Mouse (Mus musculus): ENCODE data around the gene Rgs13. TPM values are rescaled to one million over a fixed set of nuclear protein-coding genes. Genes with fewer than 3 reads are reported as not detected.

The Rgs13 gene
- not detected in 2 replicates for polyA plus RNA-seq (2011; ENCODE audit: insufficient read depth, insufficient read length, low read depth, missing spikeins)

DNA sequence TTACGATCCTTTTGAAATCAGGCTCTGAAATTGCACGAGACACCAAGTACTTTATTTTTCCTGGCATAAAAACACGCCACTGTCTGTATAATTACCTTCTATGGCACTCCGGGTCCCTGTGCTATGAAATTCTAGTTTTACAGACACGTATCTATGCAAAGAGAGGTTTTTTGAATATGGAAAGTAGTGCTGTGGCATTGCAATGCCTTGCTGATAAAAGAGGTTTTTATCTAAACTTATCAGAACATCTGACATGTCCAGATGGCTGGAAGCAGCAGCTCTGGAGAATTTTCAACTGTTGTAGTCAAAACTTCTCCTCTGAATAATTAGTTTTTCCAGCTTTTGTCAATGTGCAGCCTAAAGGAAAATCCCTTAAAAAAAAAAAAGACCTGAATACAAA lies at the start of gene Rgs13:
TSS of gene Rgs13 (minus strand) at position 207 of the 400 bp plus-strand sequence.
- Histone ChIP-seq H3K9ac (ENCODE audit: low read depth, poor library complexity, severe bottlenecking) (no peak within 1 kb of the TSS), H3K27ac (ENCODE audit: insufficient read depth, low read length) (no peak within 1 kb of the TSS), H3K27me3 (ENCODE audit: control insufficient read depth, insufficient read depth, low read length, poor library complexity, severe bottlenecking) (no peaks in the 10 kb centered on the region), H3K4me1 (ENCODE audit: control insufficient read depth, insufficient read depth, low read length) (no peaks in the 10 kb centered on the region), H3K9me3 (replicated peaks; ENCODE audit: control insufficient read depth, insufficient read depth, low read length, poor library complexity, severe bottlenecking) (no peaks in the 10 kb centered on the region), H3K4me3 (ENCODE audit: low read depth, low read length) (no peak within 1 kb of the TSS), H3K36me3 (ENCODE audit: control insufficient read depth, insufficient read depth, low read length, poor library complexity, severe bottlenecking) (no peaks in the 10 kb centered on the region)
- no peak for TF ChIP-seq POLR2A (IDR thresholded peaks at IDR 0.05; ENCODE audit: insufficient read depth, low read length)
- no peak for TF ChIP-seq EP300 (IDR thresholded peaks at IDR 0.05; ENCODE audit: insufficient read depth, low read depth, low read length)

DNA sequence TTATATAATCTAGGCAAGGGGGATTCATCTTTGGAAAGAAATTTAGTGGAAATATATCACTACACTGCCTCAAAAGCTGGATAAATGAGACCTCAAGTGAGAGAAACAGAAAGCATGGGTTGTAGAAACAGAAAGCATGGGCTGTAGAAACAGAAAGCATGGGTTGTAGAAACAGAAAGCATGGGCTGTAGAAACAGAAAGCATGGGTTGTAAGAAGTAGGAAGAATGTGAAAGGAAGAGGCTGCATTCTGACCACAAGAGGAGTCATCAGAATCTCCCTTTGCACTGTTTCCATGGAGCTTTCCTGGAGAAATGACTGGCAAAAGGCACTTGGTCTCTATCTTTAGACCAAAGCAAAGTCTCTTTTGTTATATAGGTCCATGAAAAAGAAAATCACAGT lies 38.1 kb upstream of the Rgs13 start:
- no peaks in the 10 kb centered on the region for H3K9me3 ChIP-seq (replicated peaks; ENCODE audit: control insufficient read depth, insufficient read depth, low read length, poor library complexity, severe bottlenecking)
- no peaks in the 10 kb centered on the region for H3K4me1 ChIP-seq (ENCODE audit: control insufficient read depth, insufficient read depth, low read length)
- no peaks in the 10 kb centered on the region for H3K27me3 ChIP-seq (ENCODE audit: control insufficient read depth, insufficient read depth, low read length, poor library complexity, severe bottlenecking)
- H3K27ac ChIP-seq (ENCODE audit: insufficient read depth, low read length), result no peak overlapping the region
- TF ChIP-seq CTCF (IDR thresholded peaks at IDR 0.05; ENCODE audit: low read depth, low read length) (no peak), POLR2A (IDR thresholded peaks at IDR 0.05; ENCODE audit: insufficient read depth, low read length) (no peak), EP300 (IDR thresholded peaks at IDR 0.05; ENCODE audit: insufficient read depth, low read depth, low read length) (no peak)
- no peak overlapping the region for H3K9ac ChIP-seq (ENCODE audit: low read depth, poor library complexity, severe bottlenecking)
- no peaks in the 10 kb centered on the region for H3K36me3 ChIP-seq (ENCODE audit: control insufficient read depth, insufficient read depth, low read length, poor library complexity, severe bottlenecking)
- no peak overlapping the region for H3K4me3 ChIP-seq (ENCODE audit: low read depth, low read length)

DNA sequence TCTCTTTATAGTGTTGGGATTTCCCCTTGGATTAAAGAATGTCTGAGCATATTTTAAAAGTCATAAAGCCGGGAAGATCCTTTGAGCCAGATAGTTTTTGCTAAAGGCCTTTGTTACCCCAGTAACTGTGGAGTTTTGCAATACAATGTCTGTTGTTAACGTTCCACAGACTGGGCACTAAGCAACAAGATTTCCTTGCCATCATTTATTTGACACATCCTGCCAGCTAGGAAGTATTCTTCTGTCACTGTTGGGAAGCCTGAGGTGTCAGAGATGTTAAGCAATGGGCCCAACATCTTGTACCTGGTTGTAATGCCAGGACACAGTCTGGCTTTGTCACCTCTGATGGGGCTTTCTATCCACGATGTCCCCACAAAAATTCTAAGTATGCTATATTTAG lies 33.7 kb upstream of the Rgs13 start:
- no peak overlapping the region for H3K27ac ChIP-seq (ENCODE audit: insufficient read depth, low read length)
- no peak overlapping the region for H3K9ac ChIP-seq (ENCODE audit: low read depth, poor library complexity, severe bottlenecking)
- no peak overlapping the region for H3K4me3 ChIP-seq (ENCODE audit: low read depth, low read length)
- no peak for TF ChIP-seq POLR2A (IDR thresholded peaks at IDR 0.05; ENCODE audit: insufficient read depth, low read length)
- no peak for TF ChIP-seq CTCF (IDR thresholded peaks at IDR 0.05; ENCODE audit: low read depth, low read length)
- no peak for TF ChIP-seq EP300 (IDR thresholded peaks at IDR 0.05; ENCODE audit: insufficient read depth, low read depth, low read length)
- H3K36me3 ChIP-seq (ENCODE audit: control insufficient read depth, insufficient read depth, low read length, poor library complexity, severe bottlenecking), result no peaks in the 10 kb centered on the region
- H3K4me1 ChIP-seq (ENCODE audit: control insufficient read depth, insufficient read depth, low read length), result no peaks in the 10 kb centered on the region
- H3K9me3 ChIP-seq (replicated peaks; ENCODE audit: control insufficient read depth, insufficient read depth, low read length, poor library complexity, severe bottlenecking), result no peaks in the 10 kb centered on the region
- H3K27me3 ChIP-seq (ENCODE audit: control insufficient read depth, insufficient read depth, low read length, poor library complexity, severe bottlenecking), result no peaks in the 10 kb centered on the region

DNA sequence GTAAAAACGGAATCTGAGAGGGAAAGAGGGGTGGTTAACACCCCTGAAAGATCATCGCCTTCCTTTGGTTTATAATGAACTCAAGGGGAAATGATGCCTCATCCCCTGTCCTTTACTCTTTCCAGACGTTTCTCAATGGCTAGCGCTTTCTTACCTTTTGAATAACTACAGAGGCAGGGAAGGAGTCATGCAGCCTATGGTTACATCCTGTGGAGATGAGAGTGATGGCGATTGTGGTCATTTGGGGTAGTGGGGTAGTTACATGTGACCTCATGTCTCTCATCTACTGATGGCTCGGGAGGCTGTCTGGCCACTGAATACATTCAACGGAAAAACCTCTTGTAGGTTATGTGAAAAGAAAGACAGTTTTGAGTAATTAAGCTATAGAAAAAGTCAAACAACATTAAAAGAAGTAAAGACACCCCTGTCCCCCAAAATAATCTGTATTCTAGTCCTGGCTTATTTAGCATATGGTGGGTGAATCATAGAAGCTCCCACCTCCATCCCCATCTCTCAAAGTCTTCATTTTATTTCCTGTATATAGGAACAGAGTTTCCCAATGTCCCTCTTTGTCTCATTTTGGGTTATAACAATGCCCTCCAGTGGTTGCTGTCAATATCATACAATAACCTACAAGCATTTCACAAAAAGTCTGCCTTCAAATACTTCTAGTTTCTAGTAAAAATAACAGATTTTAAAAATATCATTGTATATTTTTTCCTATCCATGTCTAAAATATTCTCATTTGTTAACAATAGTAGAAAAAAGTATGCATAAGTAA lies 29.3 kb upstream of the Rgs13 start:
- Histone ChIP-seq H3K4me1 (ENCODE audit: control insufficient read depth, insufficient read depth, low read length) (no peaks in the 10 kb centered on the region), H3K27ac (ENCODE audit: insufficient read depth, low read length) (no peak overlapping the region), H3K27me3 (ENCODE audit: control insufficient read depth, insufficient read depth, low read length, poor library complexity, severe bottlenecking) (no peaks in the 10 kb centered on the region), H3K36me3 (ENCODE audit: control insufficient read depth, insufficient read depth, low read length, poor library complexity, severe bottlenecking) (no peaks in the 10 kb centered on the region), H3K9me3 (replicated peaks; ENCODE audit: control insufficient read depth, insufficient read depth, low read length, poor library complexity, severe bottlenecking) (no peaks in the 10 kb centered on the region), H3K4me3 (ENCODE audit: low read depth, low read length) (no peak overlapping the region), H3K9ac (ENCODE audit: low read depth, poor library complexity, severe bottlenecking) (no peak overlapping the region)
- TF ChIP-seq EP300 (IDR thresholded peaks at IDR 0.05; ENCODE audit: insufficient read depth, low read depth, low read length), result no peak
- TF ChIP-seq POLR2A (IDR thresholded peaks at IDR 0.05; ENCODE audit: insufficient read depth, low read length), result no peak
- no peak for TF ChIP-seq CTCF (IDR thresholded peaks at IDR 0.05; ENCODE audit: low read depth, low read length)

DNA sequence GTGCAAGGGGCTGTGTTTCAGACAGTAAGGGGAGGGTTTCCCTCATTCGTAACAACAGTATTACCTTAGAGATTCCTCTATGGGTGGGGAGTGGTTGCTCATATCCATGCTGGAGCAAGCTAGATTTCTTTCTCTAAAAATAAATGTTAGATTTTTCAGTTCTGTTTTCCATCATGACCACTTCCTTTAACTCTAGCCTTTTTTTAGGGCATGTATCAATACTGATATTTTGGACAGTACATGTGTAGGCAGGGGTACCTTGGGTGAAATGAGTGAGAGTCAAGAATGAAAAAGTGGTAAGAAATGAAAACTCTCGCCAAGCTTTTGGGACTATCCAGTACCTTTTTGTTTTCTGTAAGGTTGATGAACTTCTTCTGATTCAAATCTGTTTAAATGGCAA lies 27.6 kb upstream of the Rgs13 start:
- H3K4me1 ChIP-seq (ENCODE audit: control insufficient read depth, insufficient read depth, low read length), result no peaks in the 10 kb centered on the region
- TF ChIP-seq POLR2A (IDR thresholded peaks at IDR 0.05; ENCODE audit: insufficient read depth, low read length) (no peak), EP300 (IDR thresholded peaks at IDR 0.05; ENCODE audit: insufficient read depth, low read depth, low read length) (no peak), CTCF (IDR thresholded peaks at IDR 0.05; ENCODE audit: low read depth, low read length) (no peak)
- no peak overlapping the region for H3K9ac ChIP-seq (ENCODE audit: low read depth, poor library complexity, severe bottlenecking)
- H3K27ac ChIP-seq (ENCODE audit: insufficient read depth, low read length), result no peak overlapping the region
- no peaks in the 10 kb centered on the region for H3K27me3 ChIP-seq (ENCODE audit: control insufficient read depth, insufficient read depth, low read length, poor library complexity, severe bottlenecking)
- H3K4me3 ChIP-seq (ENCODE audit: low read depth, low read length), result no peak overlapping the region
- H3K9me3 ChIP-seq (replicated peaks; ENCODE audit: control insufficient read depth, insufficient read depth, low read length, poor library complexity, severe bottlenecking), result no peaks in the 10 kb centered on the region
- H3K36me3 ChIP-seq (ENCODE audit: control insufficient read depth, insufficient read depth, low read length, poor library complexity, severe bottlenecking), result no peaks in the 10 kb centered on the region

DNA sequence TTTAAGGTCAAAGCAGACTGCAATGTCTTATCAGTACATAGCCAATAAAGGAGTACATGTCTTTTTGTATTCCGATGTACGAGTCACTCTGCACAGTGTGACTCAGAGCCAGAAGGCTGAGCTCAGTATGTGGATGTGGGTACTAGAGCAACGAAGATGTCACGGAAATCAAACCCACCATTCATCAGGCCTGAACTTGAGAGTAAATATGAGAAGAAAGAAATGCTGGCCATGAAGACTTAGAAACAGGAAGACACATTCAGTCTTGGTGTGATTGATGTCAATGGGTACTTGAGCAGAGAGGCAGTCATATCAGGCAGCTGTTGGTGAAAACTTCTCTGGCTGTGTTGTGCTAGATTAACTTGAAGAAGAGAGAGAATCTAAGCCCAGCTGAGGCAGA lies 25.8 kb upstream of the Rgs13 start:
- TF ChIP-seq EP300 (IDR thresholded peaks at IDR 0.05; ENCODE audit: insufficient read depth, low read depth, low read length), result no peak
- TF ChIP-seq CTCF (IDR thresholded peaks at IDR 0.05; ENCODE audit: low read depth, low read length), result no peak
- TF ChIP-seq POLR2A (IDR thresholded peaks at IDR 0.05; ENCODE audit: insufficient read depth, low read length), result no peak
- Histone ChIP-seq H3K4me1 (ENCODE audit: control insufficient read depth, insufficient read depth, low read length) (no peaks in the 10 kb centered on the region), H3K27me3 (ENCODE audit: control insufficient read depth, insufficient read depth, low read length, poor library complexity, severe bottlenecking) (no peaks in the 10 kb centered on the region), H3K9ac (ENCODE audit: low read depth, poor library complexity, severe bottlenecking) (no peak overlapping the region), H3K9me3 (replicated peaks; ENCODE audit: control insufficient read depth, insufficient read depth, low read length, poor library complexity, severe bottlenecking) (no peaks in the 10 kb centered on the region), H3K27ac (ENCODE audit: insufficient read depth, low read length) (no peak overlapping the region), H3K36me3 (ENCODE audit: control insufficient read depth, insufficient read depth, low read length, poor library complexity, severe bottlenecking) (no peaks in the 10 kb centered on the region), H3K4me3 (ENCODE audit: low read depth, low read length) (no peak overlapping the region)

Measured in ES-Bruce4 (cell line).